Mouse (Mus musculus) megakaryocyte-erythroid progenitor cell, adult 5-6 weeks (primary cell): ENCODE results near the gene Adora1. TPM values are rescaled to one million over a fixed set of nuclear protein-coding genes. Genes with fewer than 3 reads are reported as not detected.
A peak's percentile ranks its signal among the peaks of the same experiment; 100 is the strongest.

Source experiments
- ATAC-seq: replicated peaks from 2 replicates; pipeline ENCODE4 v1.8.0; 2016; ENCODE audit warnings: mild to moderate bottlenecking, inconsistent platforms; ENCODE audit not compliant: severe bottlenecking, poor library complexity, low FRiP score, low TSS enrichment
- total RNA-seq, 2 experiments: library from RNA; stranded (forward) in 1 of 2; stranded (reverse) in 1 of 2; fragments of 200-1000, 215-1000 nt in 1 of 2; fragments of >200 nt in 1 of 2; fragmentation: Nextera tagmentation in 1 of 2; gene quantifications; 2 replicates each; pipeline ENCODE4 v1.2.3; 2014 to 2017

Gene Adora1
- total RNA-seq, 2 experiments from 2014 or later = not detected

GRCm38 (mm10) chr1:134197325-134197982 is 37.8 kb downstream of the Adora1 start:
- ATAC-seq = no peak

GRCm38 (mm10) chr1:134196386-134196785 is 38.8 kb downstream of the Adora1 start:
- ATAC-seq = peak; percentile 56; the same call in 1 of the 2 replicates

- no peak for ATAC-seq
Observed at GRCm38 (mm10) chr1:134195979-134196378, 39.3 kb downstream of the Adora1 start.

GRCm38 (mm10) chr1:134195571-134195970 is 39.7 kb downstream of the Adora1 start:
- ATAC-seq = peak; percentile 56

- no peak for ATAC-seq
Observed at GRCm38 (mm10) chr1:134195117-134195516, 40.1 kb downstream of the Adora1 start.

- ATAC-seq = no peak
Observed at GRCm38 (mm10) chr1:134194298-134195022, 40.8 kb downstream of the Adora1 start.

- no peak for ATAC-seq
Observed at GRCm38 (mm10) chr1:134193674-134194197, 41.5 kb downstream of the Adora1 start.

- ATAC-seq = no peak
Observed at GRCm38 (mm10) chr1:134193126-134193525, 42.1 kb downstream of the Adora1 start, which contains the start of gene Mybph. TSS of gene Mybph (plus strand) at chr1:134193448.

GRCm38 (mm10) chr1:134192024-134192423 is 43.2 kb downstream of the Adora1 start:
- no peak for ATAC-seq

- ATAC-seq = no peak
Observed at GRCm38 (mm10) chr1:134191192-134191591, 44.0 kb downstream of the Adora1 start.

- peak; percentile 67 for ATAC-seq
Observed at GRCm38 (mm10) chr1:134188989-134189729, 46.1 kb downstream of the Adora1 start.

GRCm38 (mm10) chr1:134188217-134188616 is 47.0 kb downstream of the Adora1 start:
- no peak for ATAC-seq

- ATAC-seq = no peak
Observed at GRCm38 (mm10) chr1:134184089-134184488, 51.1 kb downstream of the Adora1 start.

GRCm38 (mm10) chr1:134182025-134182424 is 53.2 kb downstream of the Adora1 start, which contains the start of gene Chil1:
TSS of gene Chil1 (plus strand) at chr1:134182176.
- ATAC-seq = no peak

GRCm38 (mm10) chr1:134177976-134178375 is 57.3 kb downstream of the Adora1 start:
- no peak for ATAC-seq

- no peak for ATAC-seq
Observed at GRCm38 (mm10) chr1:134173081-134173480, 62.1 kb downstream of the Adora1 start.

GRCm38 (mm10) chr1:134168985-134169697 is 66.1 kb downstream of the Adora1 start:
- no peak for ATAC-seq

GRCm38 (mm10) chr1:134168567-134168966 is 66.7 kb downstream of the Adora1 start:
- no peak for ATAC-seq
